Mouse (Mus musculus): ENCODE measurements around the gene Calb2.

Gene Calb2

GRCm38 (mm10) chr8:110168046-110168445, at the start of gene Calb2:
Gene Calb2 (minus strand): TSS chr8:110168210.
- DNase-seq (ENCODE audit: low read depth), result peak; percentile 19

- peak; percentile 95 for DNase-seq (ENCODE audit: low read depth)
These were observed 49.7 kb upstream of the Calb2 start for GRCm38 (mm10) chr8:110217681-110218131.

DNA sequence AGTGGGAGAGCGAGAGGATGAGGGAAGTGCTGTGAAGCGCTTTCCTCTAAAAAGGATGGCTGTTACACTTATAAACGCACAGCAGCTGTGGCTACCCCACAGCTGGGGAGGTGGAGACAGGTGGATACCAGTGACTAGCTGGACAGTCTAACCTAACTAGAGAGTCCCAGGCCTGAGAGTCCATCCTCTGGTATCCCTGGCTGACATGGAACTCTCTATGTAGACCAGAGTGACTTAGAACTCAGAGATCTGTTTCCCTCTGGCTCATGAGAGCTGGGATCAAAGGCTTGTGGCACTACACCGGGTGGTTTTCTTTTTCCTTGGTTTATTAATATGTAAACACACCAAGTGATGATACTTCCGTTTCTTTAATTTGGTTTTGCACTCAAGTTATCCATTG, 49.2 kb upstream of the Calb2 start:
- no peak for DNase-seq (ENCODE audit: low read depth)

- DNase-seq (ENCODE audit: low read depth), result no peak
These were observed 48.2 kb upstream of the Calb2 start for GRCm38 (mm10) chr8:110216253-110216652.

- no peak for DNase-seq (ENCODE audit: low read depth)
These were observed 47.4 kb upstream of the Calb2 start, which contains the start of gene Cmtr2 for GRCm38 (mm10) chr8:110215365-110215764. Gene Cmtr2 (plus strand): TSS chr8:110215665.

GRCm38 (mm10) chr8:110201806-110202205, 33.8 kb upstream of the Calb2 start:
- no peak for DNase-seq (ENCODE audit: low read depth)

GRCm38 (mm10) chr8:110196678-110197077, 28.7 kb upstream of the Calb2 start:
- DNase-seq (ENCODE audit: low read depth), result peak; percentile 37

DNA sequence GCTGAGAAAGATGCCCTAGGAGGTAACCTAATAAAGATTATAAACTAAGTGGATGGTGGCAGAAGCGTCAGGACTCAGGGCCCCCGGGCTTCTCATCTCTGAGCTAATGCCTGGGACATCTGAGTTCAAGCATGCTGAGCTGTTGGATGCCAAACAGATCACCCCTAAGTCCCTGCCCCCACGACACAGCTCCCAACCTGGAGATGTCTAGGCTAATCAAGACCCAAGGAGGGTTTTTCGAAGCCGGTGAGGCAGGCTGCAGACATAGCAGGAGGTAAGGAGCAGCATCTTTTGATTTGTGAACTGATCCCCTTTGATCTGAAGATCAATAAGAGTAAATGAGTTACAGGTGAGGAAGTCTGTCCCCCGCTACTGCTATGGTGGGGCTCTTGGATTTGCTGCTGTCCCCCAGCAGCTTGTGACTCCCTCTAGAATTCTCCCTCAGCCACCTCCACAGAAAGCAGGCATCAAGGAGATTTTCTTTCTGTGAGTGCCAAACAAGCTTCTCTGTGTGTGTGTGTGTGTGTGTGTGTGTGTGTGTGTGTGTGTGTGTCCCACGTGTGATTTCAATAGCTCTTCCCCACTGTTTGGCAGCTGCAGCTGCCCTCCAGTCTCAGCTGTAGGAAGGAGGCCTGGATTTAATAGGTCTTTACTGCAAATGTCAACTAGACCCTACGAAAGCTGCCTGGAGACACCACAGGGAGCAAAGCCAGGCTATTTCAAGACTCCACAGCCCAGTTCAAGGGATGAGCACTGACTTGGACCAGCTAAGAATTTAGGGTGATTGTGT, 21.1 kb upstream of the Calb2 start:
- DNase-seq (ENCODE audit: low read depth), result no peak

- DNase-seq (ENCODE audit: low read depth), result no peak
These were observed 17.5 kb upstream of the Calb2 start for GRCm38 (mm10) chr8:110185538-110185937.

DNA sequence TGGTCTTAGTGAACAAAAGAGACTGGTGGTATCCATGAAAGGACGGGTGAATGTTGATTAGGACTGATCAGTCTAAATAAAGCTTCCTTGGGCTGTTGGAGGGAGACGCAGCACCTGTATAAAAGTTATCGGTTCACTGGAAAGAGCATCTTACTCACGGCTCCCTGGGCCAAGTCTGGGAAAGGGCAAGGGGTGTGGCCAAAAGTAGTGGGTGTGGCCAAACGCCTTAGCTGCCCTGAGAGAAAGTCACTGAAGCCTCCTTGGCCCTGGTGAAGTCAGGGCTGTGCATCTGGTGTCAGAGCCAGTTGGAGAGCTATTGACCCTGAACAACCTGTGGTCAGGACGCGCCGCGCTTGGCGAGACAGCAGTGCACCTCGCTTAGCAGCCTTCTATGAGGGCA, 15.7 kb upstream of the Calb2 start:
- no peak for DNase-seq (ENCODE audit: low read depth)

- no peak for DNase-seq (ENCODE audit: low read depth)
These were observed 14.8 kb upstream of the Calb2 start for GRCm38 (mm10) chr8:110182735-110183367.

DNA sequence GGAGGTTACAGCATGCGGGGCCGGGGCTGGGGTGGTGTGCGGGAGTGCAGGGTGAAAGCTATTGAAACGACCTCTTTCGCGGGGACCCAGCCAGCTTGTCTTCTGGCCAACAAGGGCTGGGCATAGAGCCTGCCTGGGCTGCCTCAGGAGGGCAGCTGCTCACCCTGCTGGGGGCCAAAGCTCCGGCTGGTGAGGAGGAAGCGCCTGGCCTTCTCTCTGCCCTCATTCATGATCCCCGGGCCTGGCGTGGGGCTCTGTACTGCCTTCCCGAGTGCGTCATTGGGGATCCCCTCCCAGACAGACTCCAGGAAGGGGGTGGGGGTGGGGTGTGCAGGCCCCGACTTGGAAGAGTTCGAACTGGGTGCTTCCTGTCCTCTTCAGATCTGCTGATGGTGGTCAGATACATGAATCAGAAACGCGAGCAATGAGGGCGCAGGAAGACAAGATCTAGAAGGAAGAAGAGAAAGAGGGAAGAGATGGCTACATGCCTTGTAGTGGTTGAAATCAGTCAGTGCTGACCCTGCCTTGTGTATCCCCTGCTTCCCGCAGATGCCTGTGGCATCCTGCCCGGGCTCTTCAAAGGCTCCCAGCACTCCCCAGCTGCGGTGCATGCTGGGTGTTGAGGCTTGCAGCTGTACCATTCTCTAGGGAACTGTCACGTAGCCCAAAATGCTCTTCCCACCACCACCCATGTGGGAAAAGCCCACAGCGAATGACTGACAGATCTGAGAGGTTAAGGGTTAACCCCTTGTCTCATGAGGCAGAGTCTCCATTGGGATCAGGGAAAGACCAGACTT, 9.5 kb upstream of the Calb2 start:
- no peak for DNase-seq (ENCODE audit: low read depth)

DNA sequence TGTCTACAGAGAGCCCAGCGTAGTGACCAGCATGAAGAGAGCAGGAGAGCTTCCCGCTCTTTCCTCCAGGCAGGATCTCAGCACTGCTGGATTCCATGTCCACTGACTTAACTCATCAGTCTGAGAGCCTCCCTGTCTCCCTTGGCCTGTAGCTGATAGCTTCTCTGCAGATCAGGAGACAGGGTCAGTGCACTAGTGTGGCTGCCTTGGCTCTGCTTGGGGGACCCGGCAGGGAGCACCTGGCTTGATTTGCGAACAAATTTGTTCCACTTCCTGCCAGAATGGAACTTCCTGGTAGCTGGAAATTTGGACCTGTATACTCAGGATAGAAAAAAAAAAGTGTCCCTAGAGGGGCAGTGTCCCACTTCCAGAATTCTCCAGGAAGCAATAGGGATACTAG, 6.8 kb upstream of the Calb2 start:
- no peak for DNase-seq (ENCODE audit: low read depth)

- DNase-seq (ENCODE audit: low read depth), result no peak
These were observed 4.2 kb upstream of the Calb2 start for GRCm38 (mm10) chr8:110172161-110172560.

DNA sequence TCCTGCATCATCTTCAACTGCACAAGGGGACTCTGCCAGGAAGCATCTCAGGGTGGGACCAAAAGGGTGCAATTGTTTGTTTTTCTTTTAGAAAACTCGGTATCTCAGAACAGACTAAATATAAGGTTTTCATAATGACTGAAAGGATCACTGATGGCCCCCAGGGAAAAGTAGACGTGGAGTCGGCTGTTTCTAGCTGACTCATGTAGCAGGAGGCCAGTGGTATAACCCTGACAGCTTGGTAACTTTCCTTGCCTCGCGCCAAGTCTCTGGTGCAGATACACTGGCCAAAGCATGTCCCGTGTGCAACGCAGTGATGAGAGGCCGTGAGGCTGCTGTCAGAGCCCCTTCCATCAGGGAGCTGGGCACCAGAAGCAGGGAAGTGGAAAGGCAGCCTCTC, 1.7 kb downstream of the Calb2 start:
- DNase-seq (ENCODE audit: low read depth), result no peak

DNA sequence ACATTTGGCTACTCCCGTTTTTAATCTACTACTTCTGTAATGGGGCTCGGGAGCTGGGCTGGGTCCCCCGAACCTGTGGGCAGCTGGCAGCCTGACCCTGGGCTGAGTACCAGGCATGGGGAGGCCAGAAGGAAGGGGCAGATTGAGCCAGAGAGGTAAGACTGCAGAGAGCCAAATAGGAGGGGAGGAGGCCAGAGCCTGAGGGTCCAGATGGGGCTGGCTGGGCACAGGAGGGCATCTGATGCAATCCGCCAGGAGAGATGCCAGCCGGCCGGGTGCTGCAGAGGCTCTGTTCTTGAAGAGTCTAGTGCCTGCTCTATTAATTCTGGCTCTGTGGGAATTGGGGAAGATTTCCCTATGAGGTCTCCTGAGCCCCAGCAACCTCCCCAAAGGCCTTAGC, 6.0 kb downstream of the Calb2 start:
- no peak for DNase-seq (ENCODE audit: low read depth)

DNA sequence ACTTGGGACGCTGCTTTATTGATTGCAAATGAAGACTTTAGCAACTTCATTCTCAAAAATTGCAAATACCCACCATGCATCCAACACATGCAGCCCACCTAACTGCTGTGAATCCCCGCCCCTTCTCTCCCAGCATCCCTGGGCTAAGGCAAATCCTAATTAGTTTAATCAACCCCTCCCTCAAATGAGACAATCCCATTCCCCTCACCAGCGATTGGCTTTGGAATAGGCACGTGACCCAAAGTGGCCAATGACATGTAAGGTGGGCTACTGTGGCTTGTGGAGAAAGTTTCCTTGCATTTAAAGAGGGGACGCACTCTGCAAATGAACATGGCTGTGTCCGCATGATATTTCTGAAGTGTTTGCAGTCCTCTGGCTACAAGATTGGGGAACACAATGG, 15.1 kb downstream of the Calb2 start:
- DNase-seq (ENCODE audit: low read depth), result no peak

GRCm38 (mm10) chr8:110145538-110145937, 22.5 kb downstream of the Calb2 start:
- peak; percentile 43 for DNase-seq (ENCODE audit: low read depth)

GRCm38 (mm10) chr8:110140770-110141169, 27.2 kb downstream of the Calb2 start:
- DNase-seq (ENCODE audit: low read depth), result no peak

- DNase-seq (ENCODE audit: low read depth), result no peak
These were observed 27.9 kb downstream of the Calb2 start for GRCm38 (mm10) chr8:110140156-110140555.

GRCm38 (mm10) chr8:110135515-110135914, 32.5 kb downstream of the Calb2 start:
- DNase-seq (ENCODE audit: low read depth), result no peak

DNA sequence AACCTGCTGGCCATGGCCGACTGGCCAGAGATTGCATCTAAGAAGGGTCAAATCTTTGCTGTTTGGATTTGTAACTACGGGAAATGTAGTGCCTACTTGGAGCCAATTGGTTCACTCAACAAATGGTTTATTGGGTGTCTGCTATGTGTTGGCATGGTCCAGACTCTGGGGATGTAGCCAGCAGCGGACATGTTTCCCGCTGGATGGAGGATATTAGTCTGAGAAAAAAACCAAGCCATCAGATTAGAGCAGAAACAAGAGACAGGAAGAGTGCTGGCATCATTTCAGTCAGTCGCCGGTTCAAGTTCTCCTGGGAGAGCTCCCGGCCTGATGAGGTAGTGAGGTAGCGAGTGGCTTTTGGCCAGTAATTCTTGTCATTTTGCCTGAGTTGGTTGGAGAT, 33.8 kb downstream of the Calb2 start:
- DNase-seq (ENCODE audit: low read depth), result no peak

DNA sequence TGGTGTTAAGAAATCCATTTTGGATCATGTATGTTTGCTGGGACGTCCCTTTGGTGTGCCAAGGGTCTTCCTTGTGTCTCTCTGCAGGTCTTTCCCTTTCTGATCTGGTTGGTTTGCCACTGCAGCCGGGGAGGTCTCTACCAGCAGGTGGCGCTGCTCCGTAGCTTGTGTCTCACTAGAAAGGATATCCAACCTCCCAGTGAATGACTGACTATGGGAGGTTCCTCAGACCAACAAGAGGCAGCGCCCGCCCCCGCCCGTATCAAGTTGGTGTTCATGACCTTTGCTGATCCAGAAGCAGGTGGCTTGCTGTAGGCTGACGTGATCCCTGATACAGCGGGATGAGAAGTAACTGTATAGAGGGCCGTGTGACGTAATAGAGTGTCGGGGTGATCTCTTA, 37.5 kb downstream of the Calb2 start:
- DNase-seq (ENCODE audit: low read depth), result peak; percentile 59

Measured in c-Kit-positive CD71-negative TER-119-negative erythroid progenitor cells, embryonic 14.5 days (primary cell).